Comparison of ENCODE assay signal across 8 mouse cellular contexts in the genomic region with DNA sequence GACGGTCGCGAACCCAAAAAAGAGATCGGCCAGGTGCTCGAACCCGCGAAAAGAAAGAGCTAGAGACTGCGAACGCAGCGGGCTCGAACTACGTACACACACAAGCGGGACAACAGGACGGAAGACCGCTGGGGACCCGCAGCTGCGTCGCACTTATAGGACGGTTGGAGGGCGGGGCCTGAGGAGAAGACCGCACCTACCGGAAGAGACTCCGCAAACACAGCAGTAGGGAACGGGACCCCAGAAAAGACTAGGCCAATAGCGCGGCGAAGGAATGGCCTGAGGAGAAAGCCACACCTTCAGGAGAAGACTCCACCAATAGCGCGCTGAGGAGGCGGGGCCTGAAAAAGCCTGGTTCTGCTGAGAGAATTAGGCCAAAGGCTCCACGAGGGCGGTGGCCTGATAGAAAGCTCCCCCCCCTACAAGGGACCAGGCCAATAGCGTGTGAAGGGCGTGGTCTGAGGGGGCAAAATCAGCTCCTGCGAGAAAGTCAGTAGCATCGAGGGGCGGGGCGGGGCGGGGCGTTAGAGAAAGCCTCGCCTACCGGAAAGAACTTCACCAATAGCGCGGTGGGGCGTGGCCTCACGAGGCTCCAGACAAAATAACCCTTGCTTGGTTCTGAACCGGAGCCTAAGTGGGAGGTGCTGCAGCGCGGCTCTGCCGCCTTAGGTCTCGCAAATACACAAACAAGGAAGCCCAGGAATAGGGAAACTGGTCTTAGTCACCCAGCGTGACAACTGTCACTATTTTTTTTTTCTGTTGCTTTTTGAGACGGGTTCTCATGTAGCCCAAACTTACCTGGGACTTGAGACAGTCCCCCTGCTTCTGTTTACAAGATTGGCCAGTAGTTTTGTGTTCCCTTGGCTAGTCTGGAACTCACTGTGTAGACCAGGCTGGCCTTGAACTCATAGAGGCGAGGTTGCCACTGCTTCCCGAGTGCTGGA. TPM values are rescaled to one million over a fixed set of nuclear protein-coding genes. Genes with fewer than 3 reads are reported as not detected.
DNase-seq lines count a peak whose midpoint lies in the region; ATAC-seq and TF ChIP-seq lines count a peak whose summit lies in the region.

Gene Arrdc2, minus strand, starts transcription at position 313 of the 944 bp plus-strand sequence.

- TF ChIP-seq POLR2A in bone marrow macrophage, adult 2 months (IDR thresholded peaks at IDR 0.05; ENCODE audit: borderline replicate concordance, low read depth, low read length) = peak; percentile 96; the same call in 1 of the 2 replicates
- peak; percentile 100 for TF ChIP-seq POLR2A in embryonic fibroblast, embryonic 13.5 days (IDR thresholded peaks at IDR 0.05; ENCODE audit: low read depth, low read length)

- 2% methylated on average over 55 of the region's 55 CpGs for WGBS in kidney, embryonic 14.5 days
- 2% methylated on average over 55 of the region's 55 CpGs for WGBS in limb, embryonic 15.5 days

- no peaks in the 10 kb centered on the region for H3K27me3 ChIP-seq in kidney, embryonic 14.5 days (ENCODE audit: control insufficient read depth, insufficient read depth, low read length)
- no peaks in the 10 kb centered on the region for H3K27me3 ChIP-seq in limb, embryonic 15.5 days

- DNase-seq in A20 (ENCODE audit: low read depth, low spot score) = peak; percentile 100
- DNase-seq in heart, adult 9 months (ENCODE audit: low spot score in 2 of 2) = peak; percentile 100
- peak; percentile 98 to 99 for DNase-seq in monocyte, adult 2 months (ENCODE audit: low read depth in 1 of 2, low spot score in 2 of 2)
- DNase-seq in spleen, postnatal 36 days (ENCODE audit: low spot score in 2 of 2) = peak; percentile 99 to 100

- TF ChIP-seq CTCF in bone marrow macrophage, adult 2 months (IDR thresholded peaks at IDR 0.05; ENCODE audit: low read depth, low read length) = no peak
- TF ChIP-seq CTCF in embryonic fibroblast, embryonic 13.5 days (IDR thresholded peaks at IDR 0.05; ENCODE audit: borderline replicate concordance, insufficient read depth, low read length) = no peak

- peak within 1 kb of the TSS; percentile 88 for H3K4me2 ChIP-seq in kidney, embryonic 14.5 days (replicated peaks; ENCODE audit: low read depth, low read length)
- H3K4me2 ChIP-seq in limb, embryonic 15.5 days = peak within 1 kb of the TSS; percentile 88

- peak within 1 kb of the TSS; percentile 97 for H3K27ac ChIP-seq in bone marrow macrophage, adult 2 months (ENCODE audit: insufficient read depth, low read depth, low read length)
- H3K27ac ChIP-seq in embryonic fibroblast, embryonic 13.5 days (ENCODE audit: insufficient read depth, low read length) = peak within 1 kb of the TSS; percentile 74
- H3K27ac ChIP-seq in kidney, embryonic 14.5 days (ENCODE audit: low read depth, low read length) = peak within 1 kb of the TSS; percentile 83
- H3K27ac ChIP-seq in limb, embryonic 15.5 days = peak within 1 kb of the TSS; percentile 93

- peak within 1 kb of the TSS; percentile 79 for H3K9ac ChIP-seq in kidney, embryonic 14.5 days (ENCODE audit: low read depth, low read length)
- H3K9ac ChIP-seq in limb, embryonic 15.5 days = peak within 1 kb of the TSS; percentile 70

- H3K9me3 ChIP-seq in kidney, embryonic 14.5 days (ENCODE audit: control insufficient read depth, low read length) = no peaks in the 10 kb centered on the region
- no peaks in the 10 kb centered on the region for H3K9me3 ChIP-seq in limb, embryonic 15.5 days

- peak within 1 kb of the TSS; percentile 72 for H3K4me3 ChIP-seq in bone marrow macrophage, adult 2 months (ENCODE audit: insufficient read depth, low read length)
- H3K4me3 ChIP-seq in embryonic fibroblast, embryonic 13.5 days (ENCODE audit: insufficient read depth, low read length) = peak within 1 kb of the TSS; percentile 61
- H3K4me3 ChIP-seq in kidney, embryonic 14.5 days (ENCODE audit: low read length) = peak within 1 kb of the TSS; percentile 79
- H3K4me3 ChIP-seq in limb, embryonic 15.5 days = peak within 1 kb of the TSS; percentile 68

- H3K4me1 ChIP-seq in bone marrow macrophage, adult 2 months (ENCODE audit: control insufficient read depth, insufficient read depth, low read length) = peaks cover 13% of the 10 kb centered on the region
- no peaks in the 10 kb centered on the region for H3K4me1 ChIP-seq in embryonic fibroblast, embryonic 13.5 days (ENCODE audit: control insufficient read depth, insufficient read depth, low read length)
- H3K4me1 ChIP-seq in kidney, embryonic 14.5 days (ENCODE audit: control insufficient read depth, insufficient read depth, low read length) = no peaks in the 10 kb centered on the region; the same call in 1 of the 2 replicates
- H3K4me1 ChIP-seq in limb, embryonic 15.5 days = peaks cover 26% of the 10 kb centered on the region

- H3K36me3 ChIP-seq in kidney, embryonic 14.5 days (ENCODE audit: control insufficient read depth, insufficient read depth, low read length) = peaks cover 10% of the 10 kb centered on the region; the same call in 1 of the 2 replicates
- peaks cover 21% of the 10 kb centered on the region for H3K36me3 ChIP-seq in limb, embryonic 15.5 days

- peak; percentile 96 for ATAC-seq in kidney, embryonic 14.5 days (ENCODE audit: low FRiP score, low TSS enrichment)
- peak; percentile 97 for ATAC-seq in limb, embryonic 15.5 days (ENCODE audit: insufficient number of reproducible peaks, low FRiP score, low TSS enrichment, low read depth)

RNA-seq across cellular contexts. Expression of gene Arrdc2, which starts in this region (rescaled TPM):
- 27.8 and 29.7 TPM in 2 replicates for polyA plus RNA-seq in bone marrow macrophage, adult 2 months (2012; ENCODE audit: insufficient read depth, insufficient read length, missing spikeins)
- polyA plus RNA-seq in embryonic fibroblast, embryonic 13.5 days (2011; ENCODE audit: insufficient read length, low read depth, missing spikeins) = 4.4 and 4.5 TPM in 2 replicates
- polyA plus RNA-seq in kidney, embryonic 14.5 days (2014; fragmentation: Nextera tagmentation; extraction: Ambion mirVana) = 4.7 and 5.7 TPM in 2 replicates
- 6.7 and 8.8 TPM in 2 replicates for polyA plus RNA-seq in limb, embryonic 15.5 days (2015; fragmentation: Nextera tagmentation; extraction: Ambion mirVana)

Comparison
In these comparisons a context has a peak if more than half of its experiments do, and no peak if none do; other contexts are left out.
1. Peak in every context shown above with its lines: DNase-seq, ATAC-seq, H3K4me3 ChIP-seq and H3K27ac ChIP-seq.